Mouse (Mus musculus) small intestine, adult 2 months (tissue): ENCODE results near the gene Myoz1. TPM values are rescaled to one million over a fixed set of nuclear protein-coding genes. Genes with fewer than 3 reads are reported as not detected.

Experiments used
- H3K27ac ChIP-seq: fragments of 200-500 bp; 2 replicates; pipeline ENCODE4 v1.5.1; 2012; ENCODE audit warnings: low read depth, low read length, control low read depth, inconsistent platforms; ENCODE audit not compliant: insufficient read depth
- H3K27me3 ChIP-seq: fragments of 200-500 bp; 2 replicates; pipeline ENCODE4 v1.6.1; 2012; ENCODE audit warnings: mild to moderate bottlenecking, moderate library complexity, low read length, inconsistent platforms; ENCODE audit not compliant: control insufficient read depth, insufficient read depth
- H3K36me3 ChIP-seq: fragments of 200-500 bp; 2 replicates; pipeline ENCODE4 v1.6.1; 2012; ENCODE audit warnings: mild to moderate bottlenecking, low read length, control low read depth, inconsistent platforms; ENCODE audit not compliant: control insufficient read depth, insufficient read depth
- H3K4me1 ChIP-seq: fragments of 200-500 bp; 2 replicates; pipeline ENCODE4 v1.6.1; 2012; ENCODE audit warnings: low read length, inconsistent platforms, mixed read lengths; ENCODE audit not compliant: control insufficient read depth, insufficient read depth, insufficient read length
- H3K4me3 ChIP-seq: fragments of 200-500 bp; 2 replicates; pipeline ENCODE4 v1.5.1; 2012; ENCODE audit warnings: low read depth, mild to moderate bottlenecking, control low read depth, inconsistent platforms, low read length, moderate library complexity
- CTCF ChIP-seq: fragments of 200-500 bp; IDR thresholded peaks from 2 replicates; pipeline ENCODE4 v1.5.1; 2012; ENCODE audit warnings: low read depth, mild to moderate bottlenecking, control low read depth, inconsistent platforms, low read length, moderate library complexity, mixed read lengths; ENCODE audit not compliant: insufficient replicate concordance, insufficient read length; ENCODE audit errors: extremely low read depth
- POLR2A ChIP-seq: fragments of 200-500 bp; IDR thresholded peaks from 2 replicates; pipeline ENCODE4 v1.6.1; 2012; ENCODE audit warnings: low read depth, mild to moderate bottlenecking, control low read depth, inconsistent platforms, low read length, moderate library complexity
- WGBS: fragments of 180-500 bp; shearing (Covaris S2); methylation state at CpG from one replicate; pipeline ENCODE4 v1.1.7; 2018; 5-methylcytosine and 5-hydroxymethylcytosine counted together
- polyA plus RNA-seq: library from polyadenylated mRNA; depleted of rRNA; stranded (reverse); fragments of >200 nt; gene quantifications from 2 replicates; pipeline ENCODE4 v1.2.3, GENCODE M21; 2012

Myoz1 gene
- polyA plus RNA-seq, 1 experiment, result not detected

GRCm38 (mm10) chr14:20689009-20689408 lies 32.7 kb upstream of the Myoz1 start:
- WGBS, result 84% methylated on average over 2 of the region's 2 CpGs
- TF ChIP-seq POLR2A, result no peak
- no peak for TF ChIP-seq CTCF
- H3K4me3 ChIP-seq, result no peak overlapping the region
- peaks cover 91% of the 10 kb centered on the region for H3K36me3 ChIP-seq
- H3K27ac ChIP-seq, result no peak overlapping the region
- no peaks in the 10 kb centered on the region for H3K27me3 ChIP-seq
- no peaks in the 10 kb centered on the region for H3K4me1 ChIP-seq

- Histone ChIP-seq H3K27me3 (no peaks in the 10 kb centered on the region), H3K36me3 (peaks cover 93% of the 10 kb centered on the region), H3K4me1 (peaks cover 6% of the 10 kb centered on the region; the same call in 1 of the 2 replicates), H3K27ac (no peak overlapping the region), H3K4me3 (no peak overlapping the region)
- no peak for TF ChIP-seq CTCF
- no peak for TF ChIP-seq POLR2A
- 93% methylated on average over 3 of the region's 3 CpGs for WGBS
Observed at GRCm38 (mm10) chr14:20686576-20686975, 30.2 kb upstream of the Myoz1 start.

- H3K4me1 ChIP-seq, result peaks cover 7% of the 10 kb centered on the region; the same call in 1 of the 2 replicates
- no peak overlapping the region for H3K4me3 ChIP-seq
- TF ChIP-seq POLR2A (no peak), CTCF (no peak)
- no peaks in the 10 kb centered on the region for H3K27me3 ChIP-seq
- peaks cover 91% of the 10 kb centered on the region for H3K36me3 ChIP-seq
- WGBS, result 25% methylated on average over 3 of the region's 3 CpGs
- peak overlapping the region; percentile 25; the same call in 1 of the 2 replicates for H3K27ac ChIP-seq
Observed at GRCm38 (mm10) chr14:20682498-20682897, 26.2 kb upstream of the Myoz1 start.

- 75% methylated on average over 2 of the region's 2 CpGs for WGBS
Observed at GRCm38 (mm10) chr14:20681742-20682141, 25.4 kb upstream of the Myoz1 start.

GRCm38 (mm10) chr14:20677906-20678305 lies 21.6 kb upstream of the Myoz1 start:
- H3K27me3 ChIP-seq, result no peaks in the 10 kb centered on the region
- TF ChIP-seq CTCF (no peak), POLR2A (no peak)
- WGBS, result 72% methylated on average over 4 of the region's 4 CpGs
- H3K27ac ChIP-seq, result no peak overlapping the region
- peaks cover 17% of the 10 kb centered on the region; the same call in 1 of the 2 replicates for H3K4me1 ChIP-seq
- H3K4me3 ChIP-seq, result no peak overlapping the region
- peaks cover 60% of the 10 kb centered on the region for H3K36me3 ChIP-seq

More at GRCm38 (mm10) chr14:20681742-20682141, 25.4 kb upstream of the Myoz1 start:
- Histone ChIP-seq H3K4me3 (no peak overlapping the region), H3K27ac (peak overlapping the region; percentile 25), H3K4me1 (peaks cover 8% of the 10 kb centered on the region; the same call in 1 of the 2 replicates), H3K36me3 (peaks cover 88% of the 10 kb centered on the region), H3K27me3 (no peaks in the 10 kb centered on the region)
- no peak for TF ChIP-seq CTCF
- no peak for TF ChIP-seq POLR2A

GRCm38 (mm10) chr14:20674064-20674833 lies 17.9 kb upstream of the Myoz1 start, which contains the start of gene Sec24c:
TSS of gene Sec24c (plus strand) at chr14:20674308.
- Histone ChIP-seq H3K4me3 (peak within 1 kb of the TSS; percentile 81), H3K27me3 (no peaks in the 10 kb centered on the region), H3K36me3 (peaks cover 28% of the 10 kb centered on the region), H3K4me1 (peaks cover 12% of the 10 kb centered on the region; the same call in 1 of the 2 replicates), H3K27ac (peak within 1 kb of the TSS; percentile 97)
- TF ChIP-seq POLR2A (peak; percentile 78; the same call in 1 of the 2 replicates), CTCF (no peak)
- WGBS, result 1% methylated on average over 43 of the region's 43 CpGs

- H3K36me3 ChIP-seq, result peaks cover 25% of the 10 kb centered on the region
- TF ChIP-seq CTCF (no peak), POLR2A (no peak)
- no peaks in the 10 kb centered on the region for H3K27me3 ChIP-seq
- peaks cover 16% of the 10 kb centered on the region; the same call in 1 of the 2 replicates for H3K4me1 ChIP-seq
- WGBS, result 3% methylated on average over 13 of the region's 13 CpGs
- peak overlapping the region; percentile 30 for H3K4me3 ChIP-seq
- peak overlapping the region; percentile 51 for H3K27ac ChIP-seq
Observed at GRCm38 (mm10) chr14:20673735-20674063, 17.4 kb upstream of the Myoz1 start.
